Mouse (Mus musculus) small intestine, adult 2 months (tissue): ENCODE measurements around the gene Slc25a1. TPM values are rescaled to one million over a fixed set of nuclear protein-coding genes. Genes with fewer than 3 reads are reported as not detected.

ENCODE experiments used
- H3K27ac ChIP-seq: fragments of 200-500 bp; 2 replicates; pipeline ENCODE4 v1.5.1; 2012; ENCODE audit warnings: low read depth, low read length, control low read depth, inconsistent platforms; ENCODE audit not compliant: insufficient read depth
- H3K27me3 ChIP-seq: fragments of 200-500 bp; 2 replicates; pipeline ENCODE4 v1.6.1; 2012; ENCODE audit warnings: mild to moderate bottlenecking, moderate library complexity, low read length, inconsistent platforms; ENCODE audit not compliant: control insufficient read depth, insufficient read depth
- H3K36me3 ChIP-seq: fragments of 200-500 bp; 2 replicates; pipeline ENCODE4 v1.6.1; 2012; ENCODE audit warnings: mild to moderate bottlenecking, low read length, control low read depth, inconsistent platforms; ENCODE audit not compliant: control insufficient read depth, insufficient read depth
- H3K4me1 ChIP-seq: fragments of 200-500 bp; 2 replicates; pipeline ENCODE4 v1.6.1; 2012; ENCODE audit warnings: low read length, inconsistent platforms, mixed read lengths; ENCODE audit not compliant: control insufficient read depth, insufficient read depth, insufficient read length
- H3K4me3 ChIP-seq: fragments of 200-500 bp; 2 replicates; pipeline ENCODE4 v1.5.1; 2012; ENCODE audit warnings: low read depth, mild to moderate bottlenecking, control low read depth, inconsistent platforms, low read length, moderate library complexity
- CTCF ChIP-seq: fragments of 200-500 bp; IDR thresholded peaks from 2 replicates; pipeline ENCODE4 v1.5.1; 2012; ENCODE audit warnings: low read depth, mild to moderate bottlenecking, control low read depth, inconsistent platforms, low read length, moderate library complexity, mixed read lengths; ENCODE audit not compliant: insufficient replicate concordance, insufficient read length; ENCODE audit errors: extremely low read depth
- POLR2A ChIP-seq: fragments of 200-500 bp; IDR thresholded peaks from 2 replicates; pipeline ENCODE4 v1.6.1; 2012; ENCODE audit warnings: low read depth, mild to moderate bottlenecking, control low read depth, inconsistent platforms, low read length, moderate library complexity
- WGBS: fragments of 180-500 bp; shearing (Covaris S2); methylation state at CpG from one replicate; pipeline ENCODE4 v1.1.7; 2018; 5-methylcytosine and 5-hydroxymethylcytosine counted together
- polyA plus RNA-seq: library from polyadenylated mRNA; depleted of rRNA; stranded (reverse); fragments of >200 nt; gene quantifications from 2 replicates; pipeline ENCODE4 v1.2.3, GENCODE M21; 2012

The Slc25a1 gene
- polyA plus RNA-seq, 1 experiment, result 328 TPM

GRCm38 (mm10) chr16:17945081-17945831 is 17.2 kb upstream of the Slc25a1 start:
- TF ChIP-seq POLR2A (no peak), CTCF (no peak)
- Histone ChIP-seq H3K27ac (peak overlapping the region; percentile 1; the same call in 1 of the 2 replicates), H3K36me3 (no peaks in the 10 kb centered on the region), H3K4me1 (peaks cover 4% of the 10 kb centered on the region; the same call in 1 of the 2 replicates), H3K27me3 (no peaks in the 10 kb centered on the region), H3K4me3 (no peak overlapping the region)
- 23% methylated on average over 7 of the region's 7 CpGs for WGBS

GRCm38 (mm10) chr16:17943466-17943865 is 15.4 kb upstream of the Slc25a1 start:
- 82% methylated on average over 8 of the region's 8 CpGs for WGBS
- no peaks in the 10 kb centered on the region for H3K36me3 ChIP-seq
- no peak overlapping the region for H3K27ac ChIP-seq
- no peaks in the 10 kb centered on the region for H3K27me3 ChIP-seq
- no peak overlapping the region for H3K4me3 ChIP-seq
- TF ChIP-seq CTCF (no peak), POLR2A (no peak)
- H3K4me1 ChIP-seq, result peaks cover 10% of the 10 kb centered on the region; the same call in 1 of the 2 replicates

GRCm38 (mm10) chr16:17939255-17939751 is 11.3 kb upstream of the Slc25a1 start:
- TF ChIP-seq CTCF (no peak), POLR2A (no peak)
- WGBS, result 8% methylated on average over 9 of the region's 9 CpGs
- H3K27ac ChIP-seq, result peak overlapping the region; percentile 82

GRCm38 (mm10) chr16:17938821-17939220 is 10.8 kb upstream of the Slc25a1 start:
- peaks cover 6% of the 10 kb centered on the region; the same call in 1 of the 2 replicates for H3K4me1 ChIP-seq
- H3K27me3 ChIP-seq, result no peaks in the 10 kb centered on the region
- H3K36me3 ChIP-seq, result no peaks in the 10 kb centered on the region
- peak overlapping the region; percentile 82 for H3K27ac ChIP-seq
- no peak overlapping the region for H3K4me3 ChIP-seq
- 5% methylated on average over 7 of the region's 7 CpGs for WGBS
- peak; percentile 88 for TF ChIP-seq CTCF
- no peak for TF ChIP-seq POLR2A

More at GRCm38 (mm10) chr16:17939255-17939751, 11.3 kb upstream of the Slc25a1 start:
- Histone ChIP-seq H3K4me3 (no peak overlapping the region), H3K27me3 (no peaks in the 10 kb centered on the region), H3K36me3 (no peaks in the 10 kb centered on the region), H3K4me1 (peaks cover 6% of the 10 kb centered on the region; the same call in 1 of the 2 replicates)

- Histone ChIP-seq H3K4me1 (peaks cover 6% of the 10 kb centered on the region; the same call in 1 of the 2 replicates), H3K27ac (no peak overlapping the region), H3K4me3 (no peak overlapping the region), H3K27me3 (no peaks in the 10 kb centered on the region), H3K36me3 (no peaks in the 10 kb centered on the region)
- no peak for TF ChIP-seq CTCF
- TF ChIP-seq POLR2A, result no peak
- WGBS, result 26% methylated on average over 7 of the region's 7 CpGs
Observed at GRCm38 (mm10) chr16:17938187-17938586, 10.2 kb upstream of the Slc25a1 start.

GRCm38 (mm10) chr16:17936776-17937175 is 8.8 kb upstream of the Slc25a1 start:
- 81% methylated on average over 10 of the region's 10 CpGs for WGBS
- Histone ChIP-seq H3K4me3 (no peak overlapping the region), H3K27ac (no peak overlapping the region), H3K36me3 (no peaks in the 10 kb centered on the region), H3K27me3 (no peaks in the 10 kb centered on the region), H3K4me1 (peaks cover 6% of the 10 kb centered on the region; the same call in 1 of the 2 replicates)
- no peak for TF ChIP-seq CTCF
- no peak for TF ChIP-seq POLR2A

- 58% methylated on average over 3 of the region's 3 CpGs for WGBS
- TF ChIP-seq POLR2A (no peak), CTCF (no peak)
- no peaks in the 10 kb centered on the region for H3K36me3 ChIP-seq
- H3K27ac ChIP-seq, result no peak overlapping the region
- peaks cover 6% of the 10 kb centered on the region; the same call in 1 of the 2 replicates for H3K4me1 ChIP-seq
- H3K27me3 ChIP-seq, result no peaks in the 10 kb centered on the region
- no peak overlapping the region for H3K4me3 ChIP-seq
Observed at GRCm38 (mm10) chr16:17934445-17934910, 6.5 kb upstream of the Slc25a1 start.
